Mouse (Mus musculus): Measurements from ENCODE around the gene Axin2.

GRCm38 (mm10) chr11:108876633-108877205 lies 43.4 kb upstream of the Axin2 start:
- TF ChIP-seq CTCF (IDR thresholded peaks at IDR 0.05; ENCODE audit: borderline replicate concordance, control insufficient read depth, extremely low read depth, insufficient read depth, low read length, poor library complexity) (no peak), POLR2A (IDR thresholded peaks at IDR 0.05; ENCODE audit: control insufficient read depth, extremely low read depth, insufficient read depth, low read length, poor library complexity) (no peak)

All from thymus, adult 2 months (tissue).